Mouse (Mus musculus): ENCODE data around the gene Inf2. TPM values are rescaled to one million over a fixed set of nuclear protein-coding genes. Genes with fewer than 3 reads are reported as not detected.

The Inf2 gene
- 59.8 TPM for polyA plus RNA-seq (2021)

DNA sequence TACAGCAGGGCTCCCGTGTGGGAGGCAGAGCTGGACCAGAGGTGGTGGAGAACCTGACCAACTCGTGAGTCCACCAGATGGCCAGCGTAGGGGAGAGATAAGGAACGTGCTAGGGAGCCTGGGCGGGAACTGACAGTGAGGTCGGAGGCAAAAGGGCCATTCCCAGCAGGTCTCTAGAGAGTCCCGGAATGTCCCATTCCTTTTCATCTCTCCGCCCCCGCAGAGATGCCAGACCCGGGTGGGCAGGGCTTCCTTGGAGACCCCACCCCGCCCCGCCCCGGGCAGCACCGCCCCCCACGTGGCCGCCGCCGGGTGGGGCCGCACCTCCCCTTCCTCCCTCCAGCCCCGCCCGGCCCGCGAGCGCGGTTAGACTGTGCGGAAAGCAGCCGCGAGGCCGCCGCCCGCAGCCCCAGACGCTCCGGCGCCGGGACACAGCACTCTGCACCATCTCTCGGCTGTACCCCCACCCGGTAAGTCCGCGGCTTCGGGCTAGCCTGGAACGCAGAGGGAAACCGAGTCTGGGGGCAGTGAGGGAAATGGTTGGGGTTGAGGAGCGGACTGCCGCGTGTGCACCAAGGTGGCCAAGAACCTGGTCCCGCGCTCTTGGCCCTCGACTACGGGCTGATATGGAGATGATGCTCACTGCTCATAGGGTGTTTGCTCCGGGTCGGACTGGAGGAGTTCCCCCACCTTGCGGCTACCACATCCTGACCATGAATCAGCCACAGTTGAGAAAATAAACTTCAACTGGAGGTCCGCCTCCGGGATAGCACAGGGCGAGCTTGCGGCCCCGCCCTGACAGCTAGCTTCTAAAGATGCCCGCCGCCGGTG, at the start of gene Inf2:
TSS of gene Inf2 (plus strand) at position 359 of the 831 bp plus-strand sequence.
- ChIA-PET CTCF (interaction anchor here (1.2 to 3.2 kb wide), 3 partner anchors 9 to 36 kb away, joined by 3 to 14 read pairs (median 5); no protein-coding TSS in a partner anchor), POLR2A (interaction anchor here (1.2 kb wide), 1 partner anchor 35 kb away, joined by 4 read pairs; no protein-coding TSS in a partner anchor)
- peak; percentile 58 for ATAC-seq
- in situ Hi-C loops (cut with MboI; ENCODE audit: low pct_unique_long_range_greater_than_20kb): no loop called here
- no peak for DNase-seq (ENCODE audit: low read depth, low spot score)
- TF ChIP-seq CTCF (IDR thresholded peaks at IDR 0.05): no peak
- H3K27me3 ChIP-seq: no peaks in the 10 kb centered on the region

DNA sequence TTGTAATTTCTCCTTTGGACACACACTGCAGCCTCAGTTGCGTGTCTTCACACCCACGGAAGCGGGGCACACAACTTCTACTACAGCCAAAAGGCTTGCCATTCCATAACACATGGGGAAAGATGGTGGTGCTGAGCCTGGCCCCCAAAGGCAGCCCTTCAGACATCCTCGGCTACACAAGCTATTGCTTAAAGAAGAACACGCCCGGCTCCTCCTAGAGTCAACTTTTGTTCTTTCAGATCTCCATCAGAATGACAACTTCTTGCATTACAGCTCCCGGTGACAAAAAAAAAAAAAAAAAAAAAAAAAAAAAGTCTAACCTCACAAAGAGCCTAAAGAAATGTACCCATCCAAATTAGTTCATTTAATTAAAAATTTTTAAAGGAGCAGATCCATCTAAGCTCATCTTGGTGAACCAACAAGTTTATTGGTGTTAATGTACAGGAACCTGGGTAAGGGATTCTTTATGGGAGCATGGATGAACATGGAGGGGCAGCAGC, 49.1 kb upstream of the Inf2 start:
- CTCF ChIA-PET: no interaction called here
- POLR2A ChIA-PET: interaction anchor here (0.7 kb wide), 1 partner anchor 29 kb away, joined by 3 read pairs; no protein-coding TSS in a partner anchor
- H3K27me3 ChIP-seq: no peaks in the 10 kb centered on the region
- no peak for TF ChIP-seq CTCF (IDR thresholded peaks at IDR 0.05)
- no peak for ATAC-seq
- in situ Hi-C loops (cut with MboI; ENCODE audit: low pct_unique_long_range_greater_than_20kb): loop anchor here (5.0 kb wide), 2 partner anchors 52 to 392 kb away; partner anchors contain the start of genes A530016L24Rik and Kif26a
- no peak for DNase-seq (ENCODE audit: low read depth, low spot score)

DNA sequence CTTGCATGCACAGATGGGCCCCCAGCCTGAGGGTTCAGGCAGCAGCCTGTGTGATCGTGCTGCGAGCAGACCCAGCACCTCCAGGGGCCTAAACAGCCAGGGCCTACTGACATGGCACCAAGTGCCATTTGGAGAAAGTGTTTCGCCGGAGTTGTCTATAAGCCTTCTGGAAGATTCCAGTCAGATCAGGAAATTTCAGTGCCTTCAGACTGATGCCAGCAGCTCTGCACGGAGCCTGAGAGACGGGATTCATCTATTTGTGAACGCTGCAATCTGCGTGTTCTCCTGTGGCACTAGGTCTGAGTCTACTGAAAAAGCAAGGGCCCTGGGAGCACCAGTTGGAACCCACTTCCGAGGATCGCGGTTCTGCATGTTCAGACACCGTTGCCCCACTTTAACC, 48.3 kb upstream of the Inf2 start:
- in situ Hi-C loops (cut with MboI; ENCODE audit: low pct_unique_long_range_greater_than_20kb): no loop called here
- no peak for TF ChIP-seq CTCF (IDR thresholded peaks at IDR 0.05)
- DNase-seq (ENCODE audit: low read depth, low spot score): no peak
- no peaks in the 10 kb centered on the region for H3K27me3 ChIP-seq
- ATAC-seq: no peak
- POLR2A ChIA-PET: interaction anchor here (0.7 kb wide), 1 partner anchor 29 kb away, joined by 3 read pairs; no protein-coding TSS in a partner anchor
- CTCF ChIA-PET: no interaction called here

DNA sequence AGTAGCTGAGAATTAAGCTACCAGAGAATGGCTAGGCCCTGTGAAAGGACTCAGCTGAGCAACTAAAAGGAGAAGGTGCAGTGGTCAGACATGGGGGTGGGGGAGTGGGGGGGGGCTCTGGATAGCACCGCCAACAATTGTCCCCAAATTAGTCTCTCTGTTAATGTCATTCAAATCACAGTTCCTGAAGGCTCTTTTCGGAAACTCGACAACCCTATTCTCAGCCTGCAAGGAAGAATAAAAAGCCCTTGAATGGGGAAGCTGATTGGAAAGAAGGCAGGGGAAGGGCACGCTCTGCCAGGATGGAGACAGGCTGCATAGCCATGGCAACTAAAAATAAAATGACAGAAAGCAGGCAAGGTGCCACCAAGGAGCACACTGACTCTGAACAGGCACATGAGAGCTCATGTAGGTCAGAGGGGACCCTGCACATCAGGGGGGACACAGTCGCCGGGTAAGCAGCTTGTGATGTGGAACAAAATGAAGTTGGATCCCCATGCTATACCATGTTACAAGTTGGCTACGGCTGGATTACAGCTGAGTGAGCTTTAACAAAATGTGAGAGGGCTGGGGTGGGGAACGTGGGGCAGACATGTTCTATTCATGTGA, 47.0 kb upstream of the Inf2 start:
- ATAC-seq (no peak), DNase-seq (ENCODE audit: low read depth, low spot score) (no peak)
- in situ Hi-C loops (cut with MboI; ENCODE audit: low pct_unique_long_range_greater_than_20kb): no loop called here
- H3K27me3 ChIP-seq: no peaks in the 10 kb centered on the region
- POLR2A ChIA-PET: interaction anchor here (0.6 kb wide), 1 partner anchor 250 kb away, joined by 4 read pairs; no protein-coding TSS in a partner anchor
- CTCF ChIA-PET: interaction anchor here (0.8 to 1.8 kb wide), 6 partner anchors 8 to 369 kb away, joined by 3 to 6 read pairs (median 4); no protein-coding TSS in a partner anchor
- no peak for TF ChIP-seq CTCF (IDR thresholded peaks at IDR 0.05)

DNA sequence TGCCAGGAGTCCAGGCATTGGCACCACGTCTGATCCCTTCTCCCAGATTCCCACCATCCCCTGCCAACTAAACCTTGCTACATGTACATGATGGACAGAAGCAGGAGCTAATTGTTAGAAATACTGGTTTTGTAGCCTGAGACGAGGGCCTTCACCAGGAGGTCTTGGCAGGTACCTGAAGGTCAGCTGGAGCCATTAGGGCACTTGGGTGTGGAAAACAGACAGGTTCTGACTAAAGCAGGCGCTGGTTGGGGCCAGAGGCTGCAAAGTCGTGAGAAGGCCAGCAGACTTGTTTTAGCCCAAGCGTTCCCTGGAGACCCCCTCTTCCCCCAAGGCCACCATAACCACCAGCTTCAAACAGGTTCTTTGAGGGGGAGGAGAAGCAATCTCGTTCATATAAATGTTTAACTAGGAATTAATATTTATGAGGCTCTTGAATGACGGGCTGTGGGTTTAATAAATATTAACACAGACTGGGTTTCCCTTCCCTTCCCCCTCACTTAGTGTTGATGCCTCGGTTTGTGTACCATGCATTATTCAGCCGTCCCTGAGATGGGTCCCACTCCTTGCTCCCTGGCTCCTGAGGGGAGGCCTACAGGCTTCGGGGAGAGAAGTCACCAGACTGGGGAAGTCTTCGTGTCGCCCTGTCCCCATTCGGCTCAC, 46.2 kb upstream of the Inf2 start:
- in situ Hi-C loops (cut with MboI; ENCODE audit: low pct_unique_long_range_greater_than_20kb): no loop called here

DNA sequence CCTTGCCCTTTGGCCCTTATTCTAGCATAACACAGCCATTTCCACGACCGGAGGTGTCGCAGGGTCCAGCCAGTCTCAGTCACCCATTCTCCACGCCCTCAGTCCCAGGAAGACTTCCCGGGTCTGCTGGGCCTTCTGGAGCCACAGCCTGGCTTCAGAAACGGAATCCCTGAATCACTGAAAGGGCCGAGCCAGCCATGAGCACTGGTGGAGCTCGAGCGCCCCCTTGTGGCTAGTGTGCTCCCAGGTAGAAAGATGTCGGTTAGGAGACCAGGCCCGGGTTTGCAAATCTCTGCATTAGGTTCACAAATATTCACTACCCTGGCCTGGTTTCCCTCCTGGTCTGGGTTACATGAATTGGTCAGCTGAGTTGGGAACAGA, 45.7 kb upstream of the Inf2 start:
- ATAC-seq: peak; percentile 31
- ChIA-PET CTCF (interaction anchor here (0.8 to 2.1 kb wide), 5 partner anchors 10 to 398 kb away, joined by 3 to 7 read pairs (median 4); no protein-coding TSS in a partner anchor), POLR2A (interaction anchor here (0.5 kb wide), 1 partner anchor 149 kb away, joined by 3 read pairs; no protein-coding TSS in a partner anchor)
- in situ Hi-C loops (cut with MboI; ENCODE audit: low pct_unique_long_range_greater_than_20kb): no loop called here
- H3K27me3 ChIP-seq: no peaks in the 10 kb centered on the region
- peak; percentile 96 for TF ChIP-seq CTCF (IDR thresholded peaks at IDR 0.05)
- peak; percentile 35 for DNase-seq (ENCODE audit: low read depth, low spot score)

More for the DNA sequence above, 46.2 kb upstream of the Inf2 start:
- ChIA-PET POLR2A (interaction anchor here (0.6 kb wide), 1 partner anchor 251 kb away, joined by 4 read pairs; no protein-coding TSS in a partner anchor), CTCF (interaction anchor here (0.8 to 2.1 kb wide), 7 partner anchors 9 to 397 kb away, joined by 3 to 7 read pairs (median 4); no protein-coding TSS in a partner anchor)
- no peak for TF ChIP-seq CTCF (IDR thresholded peaks at IDR 0.05)
- DNase-seq (ENCODE audit: low read depth, low spot score) (no peak), ATAC-seq (no peak)
- H3K27me3 ChIP-seq: no peaks in the 10 kb centered on the region

DNA sequence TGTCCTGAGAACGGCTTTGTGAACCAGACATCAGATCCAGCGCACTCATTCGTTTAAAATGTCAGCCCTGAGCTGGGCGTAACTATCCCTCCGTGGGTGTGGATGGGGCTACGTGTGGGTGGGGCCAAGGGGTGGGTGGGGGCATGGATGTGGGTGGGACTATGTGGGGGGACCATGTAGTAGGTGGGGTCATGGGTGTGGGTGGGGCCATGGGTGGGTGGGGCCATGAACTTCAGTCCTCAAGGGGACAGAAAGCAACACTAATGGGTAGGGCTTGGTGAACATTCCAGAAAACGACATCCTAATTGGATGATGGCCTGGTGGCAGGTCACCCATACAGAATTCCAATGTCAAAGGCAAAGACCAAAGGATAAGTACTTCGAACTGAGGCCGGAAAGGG, 44.6 kb upstream of the Inf2 start:
- TF ChIP-seq CTCF (IDR thresholded peaks at IDR 0.05): no peak
- ChIA-PET POLR2A (no interaction called here), CTCF (interaction anchor here (1.2 to 2.1 kb wide), 2 partner anchors 248 to 399 kb away, joined by 3 to 7 read pairs; no protein-coding TSS in a partner anchor)
- ATAC-seq: no peak
- H3K27me3 ChIP-seq: no peaks in the 10 kb centered on the region
- in situ Hi-C loops (cut with MboI; ENCODE audit: low pct_unique_long_range_greater_than_20kb): no loop called here
- DNase-seq (ENCODE audit: low read depth, low spot score): no peak

DNA sequence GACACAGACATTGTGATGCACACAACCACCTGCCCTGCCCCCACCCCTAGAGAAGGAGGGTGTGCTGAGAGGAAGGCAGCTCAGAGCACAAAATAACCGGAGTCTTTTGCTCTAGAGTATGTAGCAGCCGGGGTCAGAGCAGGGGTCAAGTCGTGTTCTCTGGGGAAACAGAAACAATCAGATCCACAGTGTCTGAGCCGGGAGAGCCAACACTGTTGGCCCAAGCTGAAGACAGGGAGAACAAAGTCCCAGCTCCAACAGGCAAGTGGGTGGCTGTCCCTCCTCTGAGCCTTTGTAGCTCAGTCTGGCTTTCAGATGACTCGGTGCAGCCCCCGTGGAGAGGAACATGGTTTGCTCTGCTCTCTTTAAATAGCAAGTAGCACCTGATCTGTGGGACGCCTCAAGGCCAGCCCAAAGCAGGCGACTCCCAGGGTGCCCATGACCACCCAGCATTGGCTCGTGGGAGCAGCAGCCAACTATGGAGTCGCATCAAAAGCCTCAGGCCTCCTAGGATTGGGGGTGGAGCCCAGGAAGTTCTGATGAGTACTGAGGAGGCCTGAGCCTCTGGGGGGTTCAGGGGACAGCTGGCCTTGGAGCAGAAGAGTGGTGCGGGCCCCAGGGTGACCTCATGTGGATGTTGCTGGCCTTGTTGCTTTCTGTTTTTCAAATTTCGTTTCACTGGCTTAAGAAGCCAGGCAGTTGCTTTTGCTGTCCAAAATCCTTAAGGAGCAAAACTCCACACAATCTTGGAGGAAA, 43.5 kb upstream of the Inf2 start:
- POLR2A ChIA-PET: no interaction called here

DNA sequence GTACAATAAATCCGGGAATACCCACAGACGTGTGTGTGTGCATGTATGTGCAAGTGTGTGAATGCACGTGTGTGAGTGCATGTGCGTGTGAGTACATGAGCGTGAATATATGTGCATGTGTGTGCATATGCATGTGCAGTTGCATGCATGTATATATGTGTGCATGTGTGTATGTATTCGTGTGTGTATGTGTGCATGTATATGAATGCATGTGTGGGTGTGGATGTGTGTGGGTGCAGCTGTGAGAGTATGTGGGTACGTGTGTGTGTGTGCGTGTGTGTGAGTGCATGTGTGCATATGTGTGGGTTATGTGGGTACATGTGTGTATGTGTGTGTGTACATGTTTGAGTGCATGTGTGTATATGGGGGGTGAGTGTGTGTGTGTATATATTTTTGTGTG, 42.5 kb upstream of the Inf2 start:
- in situ Hi-C loops (cut with MboI; ENCODE audit: low pct_unique_long_range_greater_than_20kb): no loop called here
- ChIA-PET POLR2A (no interaction called here), CTCF (no interaction called here)
- H3K27me3 ChIP-seq: no peaks in the 10 kb centered on the region
- no peak for DNase-seq (ENCODE audit: low read depth, low spot score)
- TF ChIP-seq CTCF (IDR thresholded peaks at IDR 0.05): no peak
- no peak for ATAC-seq

More for the DNA sequence above, 43.5 kb upstream of the Inf2 start:
- no peak for ATAC-seq
- no peak for DNase-seq (ENCODE audit: low read depth, low spot score)
- no peak for TF ChIP-seq CTCF (IDR thresholded peaks at IDR 0.05)
- in situ Hi-C loops (cut with MboI; ENCODE audit: low pct_unique_long_range_greater_than_20kb): no loop called here
- no peaks in the 10 kb centered on the region for H3K27me3 ChIP-seq
- CTCF ChIA-PET: no interaction called here

Measured in Patski (cell line).